Mouse (Mus musculus) lung, adult 2 months (tissue): ENCODE data around the gene Jpt2.

Source experiments
- CTCF ChIP-seq: fragments of 200-500 bp; IDR thresholded peaks from 2 replicates; pipeline ENCODE4 v1.5.1; 2011; ENCODE audit warnings: mild to moderate bottlenecking, low read length, control low read depth; ENCODE audit not compliant: insufficient read depth
- POLR2A ChIP-seq: fragments of 200-500 bp; IDR thresholded peaks from 2 replicates; pipeline ENCODE4 v1.6.1; 2011; ENCODE audit warnings: low read depth, mild to moderate bottlenecking, control low read depth, low read length, borderline replicate concordance; ENCODE audit errors: extremely low read depth

GRCm38 (mm10) chr17:24893276-24893675, 67.2 kb downstream of the Jpt2 start:
- no peak for TF ChIP-seq CTCF
- TF ChIP-seq POLR2A = no peak
